Mouse (Mus musculus) urinary bladder, postnatal 14 days (tissue): ENCODE results near the gene Copz2.

ENCODE experiments used
- DNase-seq: peaks from one replicate; pipeline ENCODE4 v3.0.0; 2021; ENCODE audit warnings: low spot score

The Copz2 gene

DNA sequence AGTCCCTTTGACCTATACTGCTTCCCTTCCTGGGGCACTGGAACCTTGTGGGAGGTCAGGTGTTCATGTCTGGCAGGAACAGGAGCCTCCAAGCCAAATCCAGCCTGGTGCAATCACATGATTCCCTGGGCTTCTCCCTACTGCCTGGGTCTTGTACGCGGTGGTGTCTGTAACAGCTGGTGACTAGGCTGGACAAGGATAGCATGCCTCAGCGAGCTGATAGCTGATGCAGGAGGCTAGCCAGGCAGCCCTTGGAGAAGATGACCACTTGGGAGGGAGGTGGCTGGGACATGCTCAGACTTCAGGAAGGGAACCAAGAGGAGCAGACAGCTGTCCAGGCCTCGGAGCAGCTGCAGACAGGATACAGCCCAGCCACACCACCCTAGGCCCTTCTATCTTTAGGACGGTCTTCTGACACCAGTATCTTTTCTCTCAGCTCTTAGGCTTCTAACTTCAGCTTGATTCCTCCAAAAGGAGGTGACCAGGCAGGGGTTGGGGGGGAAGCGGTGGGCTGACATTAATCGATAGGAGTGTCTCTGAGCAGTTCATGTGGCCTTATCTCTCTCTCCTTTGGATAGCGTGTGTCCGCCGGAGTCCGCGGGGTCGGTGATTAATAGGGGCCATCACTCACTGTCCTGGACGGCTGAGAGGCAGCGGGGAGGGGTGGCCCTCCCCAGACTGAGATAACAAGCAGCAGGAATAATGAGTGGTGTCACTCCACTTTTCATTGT, 56.9 kb downstream of the Copz2 start:
- no peak for DNase-seq

GRCm38 (mm10) chr11:96908594-96908993, 58.9 kb downstream of the Copz2 start:
- no peak for DNase-seq

GRCm38 (mm10) chr11:96910003-96910402, 60.3 kb downstream of the Copz2 start:
- DNase-seq = peak; percentile 75
